Mouse (Mus musculus): ENCODE data around the gene Slx4. TPM values are rescaled to one million over a fixed set of nuclear protein-coding genes. Genes with fewer than 3 reads are reported as not detected.

Slx4 gene
- total RNA-seq, 1 experiment from 2014 or later = 33.1 TPM

Other genes with a start within 250 kb of the Slx4 start
- not detected in 2 replicates for gene Olfr15, start 172.9 kb downstream of the Slx4 start, total RNA-seq (2017)
- gene Zfp174, start 156.5 kb downstream of the Slx4 start, total RNA-seq (2017) = 0.73 and 0.87 TPM in 2 replicates
- 30.0 and 39.6 TPM in 2 replicates for gene Naa60, start 131.4 kb downstream of the Slx4 start, total RNA-seq (2017)
- 9.1 and 10.3 TPM in 2 replicates for gene Zfp597, start 119.2 kb downstream of the Slx4 start, total RNA-seq (2017)
- 0.41 TPM in 1 of 2 replicates, not detected in the other for gene Gm20695, start 119.1 kb downstream of the Slx4 start, total RNA-seq (2017)
- 2.3 TPM in 1 of 2 replicates, not detected in the other for gene 1700037C18Rik, start 95.1 kb downstream of the Slx4 start, total RNA-seq (2017)
- 51.3 and 55.6 TPM in 2 replicates for gene Cluap1, start 95.0 kb downstream of the Slx4 start, total RNA-seq (2017)
- 4.5 and 5.7 TPM in 2 replicates for gene Nlrc3, start 27.1 kb downstream of the Slx4 start, total RNA-seq (2017)
- 0.32 TPM in 1 of 2 replicates, not detected in the other for gene Dnase1, start 33.2 kb upstream of the Slx4 start, total RNA-seq (2017)
- 154 and 169 TPM in 2 replicates for gene Trap1, start 74.1 kb upstream of the Slx4 start, total RNA-seq (2017)
- 52.6 and 55.2 TPM in 2 replicates for gene Crebbp, start 210.2 kb upstream of the Slx4 start, total RNA-seq (2017)